Mouse (Mus musculus) left cerebral cortex, adult 8-10 months (tissue): Measurements from ENCODE around the gene Tnfaip2. TPM values are rescaled to one million over a fixed set of nuclear protein-coding genes. Genes with fewer than 3 reads are reported as not detected.
A peak's percentile ranks its signal among the peaks of the same experiment; 100 is the strongest.

Source experiments
- DNase-seq, 2 experiments: peaks; one replicate each; pipeline ENCODE4 v3.0.0; 2022; ENCODE audit warnings: low spot score in 2 of 2
- total RNA-seq, 4 experiments: library from RNA; stranded (reverse); gene quantifications; 2 replicates each; pipeline ENCODE4 v1.2.4; 2022

Gene Tnfaip2
- total RNA-seq, result 1 to 10 TPM in 1 of 4 experiments, under 1 TPM in 3; 0.44 to 1.3 (median 0.68) TPM

GRCm38 (mm10) chr12:111442309-111443010 lies at the start of gene Tnfaip2:
Gene Tnfaip2 (plus strand): TSS chr12:111442469.
- no peak for DNase-seq

- no peak for DNase-seq
These were observed 48.3 kb upstream of the Tnfaip2 start for GRCm38 (mm10) chr12:111394008-111394407.

- no peak for DNase-seq
These were observed 45.3 kb upstream of the Tnfaip2 start for GRCm38 (mm10) chr12:111396997-111397396.

- no peak for DNase-seq
These were observed 40.6 kb upstream of the Tnfaip2 start for GRCm38 (mm10) chr12:111401454-111402184.

GRCm38 (mm10) chr12:111404880-111405279 lies 37.4 kb upstream of the Tnfaip2 start:
- DNase-seq, result no peak

GRCm38 (mm10) chr12:111406622-111407021 lies 35.6 kb upstream of the Tnfaip2 start, which contains the start of gene Lbhd2:
Gene Lbhd2 (plus strand): TSS chr12:111406809.
- no peak for DNase-seq

- DNase-seq, result no peak
These were observed 32.7 kb upstream of the Tnfaip2 start for GRCm38 (mm10) chr12:111409583-111409982.

GRCm38 (mm10) chr12:111411631-111412355 lies 30.5 kb upstream of the Tnfaip2 start:
- no peak for DNase-seq

- no peak for DNase-seq
These were observed 29.5 kb upstream of the Tnfaip2 start for GRCm38 (mm10) chr12:111412581-111413284.

GRCm38 (mm10) chr12:111413300-111413699 lies 29.0 kb upstream of the Tnfaip2 start:
- peak; percentile 72 to 82 for DNase-seq

GRCm38 (mm10) chr12:111416921-111417779 lies 25.1 kb upstream of the Tnfaip2 start, which contains the start of gene Exoc3l4:
Gene Exoc3l4 (plus strand): TSS chr12:111417017.
- DNase-seq, result no peak

- no peak for DNase-seq
These were observed 22.4 kb upstream of the Tnfaip2 start for GRCm38 (mm10) chr12:111419918-111420317.

GRCm38 (mm10) chr12:111420946-111421709 lies 21.1 kb upstream of the Tnfaip2 start:
- no peak for DNase-seq

- DNase-seq, result no peak
These were observed 19.4 kb upstream of the Tnfaip2 start for GRCm38 (mm10) chr12:111422852-111423251.

GRCm38 (mm10) chr12:111423570-111424129 lies 18.6 kb upstream of the Tnfaip2 start:
- DNase-seq, result no peak

- no peak for DNase-seq
These were observed 17.7 kb upstream of the Tnfaip2 start for GRCm38 (mm10) chr12:111424547-111424946.

GRCm38 (mm10) chr12:111425258-111425657 lies 17.0 kb upstream of the Tnfaip2 start:
- DNase-seq, result peak; percentile 51 to 85

GRCm38 (mm10) chr12:111425789-111426460 lies 16.3 kb upstream of the Tnfaip2 start:
- peak; percentile 64 to 98 for DNase-seq
